Mouse (Mus musculus) midbrain, embryonic 16.5 days (tissue): Measurements from ENCODE around the gene Tppp. TPM values are rescaled to one million over a fixed set of nuclear protein-coding genes. Genes with fewer than 3 reads are reported as not detected.

Experiments
- ATAC-seq: fragments of 200-750 bp; cut with Nextera tagmentation; 2 replicates; pipeline ENCODE4 v1.8.0; 2017; ENCODE audit warnings: moderate TSS enrichment
- H3K27ac ChIP-seq: fragments of 300-500 bp; sonication (generic); 2 replicates; pipeline ENCODE4 v1.5.1; 2014; ENCODE audit warnings: mild to moderate bottlenecking, low read length, mixed read lengths
- H3K27me3 ChIP-seq: fragments of 300-500 bp; sonication (generic); 2 replicates; pipeline ENCODE4 v1.6.1; 2014; ENCODE audit warnings: low read depth, low read length, mixed read lengths; ENCODE audit not compliant: control insufficient read depth, insufficient read depth
- H3K36me3 ChIP-seq: fragments of 300-500 bp; sonication (generic); 2 replicates; pipeline ENCODE4 v1.6.1; 2014; ENCODE audit warnings: mild to moderate bottlenecking, low read length, moderate library complexity, mixed read lengths; ENCODE audit not compliant: control insufficient read depth, insufficient read depth
- H3K4me1 ChIP-seq: fragments of 300-500 bp; sonication (generic); 2 replicates; pipeline ENCODE4 v1.6.1; 2014; ENCODE audit warnings: mild to moderate bottlenecking, low read length, mixed read lengths; ENCODE audit not compliant: control insufficient read depth, insufficient read depth
- H3K4me2 ChIP-seq: fragments of 300-500 bp; sonication (generic); 2 replicates; pipeline ENCODE4 v1.6.1; 2014; ENCODE audit warnings: mild to moderate bottlenecking, low read length, mixed read lengths
- H3K4me3 ChIP-seq: fragments of 300-500 bp; sonication (generic); 2 replicates; pipeline ENCODE4 v1.5.1; 2014; ENCODE audit warnings: low read depth, mild to moderate bottlenecking, low read length, moderate library complexity, mixed read lengths
- H3K9ac ChIP-seq: fragments of 300-500 bp; sonication (generic); 2 replicates; pipeline ENCODE4 v1.6.1; 2014; ENCODE audit warnings: low read depth, low read length, mixed read lengths
- H3K9me3 ChIP-seq: fragments of 300-500 bp; sonication (generic); replicated peaks from 2 replicates; pipeline ENCODE4 v1.6.1; 2014; ENCODE audit warnings: mild to moderate bottlenecking, low read length, mixed read lengths; ENCODE audit not compliant: control insufficient read depth, poor library complexity, severe bottlenecking
- WGBS: fragments of 180-500 bp; shearing (Covaris S2); extraction: QIAGEN DNeasy Blood & Tissue Kit; methylation state at CpG from one replicate; pipeline ENCODE4 v1.1.7; 2014; 5-methylcytosine and 5-hydroxymethylcytosine counted together
- polyA plus RNA-seq: library from polyadenylated mRNA; unstranded; fragments of >200 nt; fragmentation: Nextera tagmentation; extraction: Ambion mirVana; gene quantifications from 2 replicates; pipeline ENCODE4 v1.2.1, GENCODE M21; 2015

The Tppp gene
- polyA plus RNA-seq, 1 experiment from 2014 or later = 16.1 TPM

DNA sequence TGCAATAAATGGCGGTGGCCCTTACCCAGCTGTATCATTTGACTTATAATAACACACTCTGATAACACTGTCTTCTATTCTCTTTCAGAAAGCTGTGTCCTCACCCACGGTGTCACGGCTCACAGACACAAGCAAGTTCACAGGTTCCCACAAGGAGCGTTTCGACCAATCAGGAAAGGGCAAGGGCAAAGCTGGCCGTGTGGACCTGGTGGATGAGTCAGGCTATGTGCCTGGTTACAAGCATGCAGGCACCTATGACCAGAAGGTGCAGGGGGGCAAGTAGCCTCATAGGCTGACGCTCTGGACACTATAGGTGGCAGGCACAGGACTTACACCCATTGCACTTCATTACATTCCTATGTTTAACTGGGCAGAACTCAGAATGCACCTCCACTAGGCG, 21.9 kb downstream of the Tppp start:
- H3K4me3 ChIP-seq = no peak overlapping the region
- whole genome bisulfite sequencing = 86% methylated on average over 8 of the region's 8 CpGs
- no peak overlapping the region for H3K27ac ChIP-seq
- no peaks in the 10 kb centered on the region for H3K27me3 ChIP-seq
- no peak overlapping the region for H3K9ac ChIP-seq
- no peaks in the 10 kb centered on the region for H3K9me3 ChIP-seq
- no peaks in the 10 kb centered on the region for H3K4me1 ChIP-seq
- no peak overlapping the region for H3K4me2 ChIP-seq
- ATAC-seq = no peak
- H3K36me3 ChIP-seq = peaks cover 4% of the 10 kb centered on the region; the same call in 1 of the 2 replicates

DNA sequence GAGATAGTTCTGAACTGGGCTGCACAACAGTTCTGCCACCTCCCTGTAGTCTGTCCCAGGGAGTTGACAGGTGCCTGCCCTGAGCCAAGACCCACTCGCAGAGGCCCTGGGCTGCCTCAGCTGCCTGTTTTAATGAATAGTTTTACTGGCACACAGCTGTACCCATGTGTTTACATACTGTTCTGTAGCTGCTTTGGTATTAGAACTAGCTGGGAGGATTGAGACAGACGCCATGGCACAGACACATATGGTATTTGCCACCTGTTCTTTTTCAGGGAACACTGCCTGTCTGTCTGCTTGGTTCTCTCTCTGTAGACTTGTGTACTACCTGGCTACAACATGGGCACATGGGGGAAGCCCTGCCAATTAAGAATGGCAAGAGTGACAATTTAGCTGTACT, 25.5 kb downstream of the Tppp start:
- Histone ChIP-seq H3K9ac (no peak overlapping the region), H3K27ac (no peak overlapping the region), H3K4me2 (no peak overlapping the region), H3K36me3 (peaks cover 6% of the 10 kb centered on the region), H3K4me1 (no peaks in the 10 kb centered on the region), H3K9me3 (no peaks in the 10 kb centered on the region), H3K27me3 (no peaks in the 10 kb centered on the region), H3K4me3 (no peak overlapping the region)
- WGBS = 84% methylated on average over 2 of the region's 2 CpGs
- ATAC-seq = no peak

DNA sequence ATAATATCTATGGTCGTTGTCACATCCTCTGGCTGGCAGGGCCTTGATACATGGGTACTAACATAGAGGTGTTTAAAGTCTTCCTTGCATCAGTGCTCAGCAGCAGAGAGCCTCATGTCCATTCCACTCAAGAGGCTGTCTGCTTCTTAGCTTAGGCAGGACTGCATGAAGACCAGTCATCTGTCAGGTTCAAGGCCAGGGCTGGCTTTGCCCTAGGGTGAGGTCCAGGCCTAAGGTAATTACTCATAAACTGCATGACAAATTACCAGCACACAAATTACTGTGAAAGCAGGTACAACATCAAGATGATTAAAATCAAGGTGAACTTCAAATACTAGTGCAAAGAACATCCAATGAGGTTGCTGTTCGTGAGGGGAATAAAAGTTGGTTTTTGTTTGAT, 26.6 kb downstream of the Tppp start:
- no peaks in the 10 kb centered on the region for H3K4me1 ChIP-seq
- no peak overlapping the region for H3K4me2 ChIP-seq
- no peak for ATAC-seq
- H3K27ac ChIP-seq = no peak overlapping the region
- no peak overlapping the region for H3K4me3 ChIP-seq
- no peaks in the 10 kb centered on the region for H3K27me3 ChIP-seq
- no peak overlapping the region for H3K9ac ChIP-seq
- 94% methylated on average over 2 of the region's 2 CpGs for WGBS
- H3K9me3 ChIP-seq = no peaks in the 10 kb centered on the region
- peaks cover 6% of the 10 kb centered on the region for H3K36me3 ChIP-seq

- Histone ChIP-seq H3K4me1 (no peaks in the 10 kb centered on the region), H3K9me3 (no peaks in the 10 kb centered on the region), H3K27me3 (no peaks in the 10 kb centered on the region), H3K36me3 (peaks cover 4% of the 10 kb centered on the region; the same call in 1 of the 2 replicates), H3K4me3 (no peak overlapping the region), H3K27ac (no peak overlapping the region), H3K9ac (no peak overlapping the region), H3K4me2 (no peak overlapping the region)
- 96% methylated on average over 3 of the region's 3 CpGs for WGBS
- ATAC-seq = no peak
Observed at GRCm38 (mm10) chr13:74039926-74040325, 30.7 kb downstream of the Tppp start.

DNA sequence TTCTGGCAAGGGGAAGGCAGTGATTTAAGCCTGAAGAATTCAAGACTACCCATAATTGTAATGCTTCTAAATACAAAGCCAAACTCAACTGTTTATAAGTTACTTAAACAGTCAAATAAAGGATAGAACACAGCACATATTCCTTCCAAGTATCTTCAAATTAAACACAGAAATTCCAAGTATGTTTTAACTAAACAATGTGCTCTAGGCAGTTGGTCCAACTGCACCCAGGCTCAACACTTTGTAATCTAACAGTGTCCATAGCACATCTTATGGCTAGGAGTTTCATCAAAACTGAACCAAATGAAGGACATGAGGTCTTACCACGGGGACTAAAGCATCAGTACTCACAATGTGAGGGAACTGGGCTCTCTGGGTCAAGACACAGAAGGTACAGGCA, 47.0 kb downstream of the Tppp start:
- H3K36me3 ChIP-seq = no peaks in the 10 kb centered on the region
- no peak overlapping the region for H3K4me2 ChIP-seq
- H3K27me3 ChIP-seq = no peaks in the 10 kb centered on the region
- H3K4me1 ChIP-seq = no peaks in the 10 kb centered on the region
- 97% methylated on average over 1 of the region's 1 CpGs for WGBS
- no peak overlapping the region for H3K27ac ChIP-seq
- no peak for ATAC-seq
- no peak overlapping the region for H3K4me3 ChIP-seq
- no peaks in the 10 kb centered on the region for H3K9me3 ChIP-seq
- H3K9ac ChIP-seq = no peak overlapping the region

GRCm38 (mm10) chr13:74058081-74058480, 48.9 kb downstream of the Tppp start:
- H3K9me3 ChIP-seq = no peaks in the 10 kb centered on the region
- H3K9ac ChIP-seq = no peak overlapping the region
- no peaks in the 10 kb centered on the region for H3K36me3 ChIP-seq
- H3K27me3 ChIP-seq = no peaks in the 10 kb centered on the region
- no peak for ATAC-seq
- no peak overlapping the region for H3K4me3 ChIP-seq
- H3K4me1 ChIP-seq = no peaks in the 10 kb centered on the region
- no peak overlapping the region for H3K4me2 ChIP-seq
- 95% methylated on average over 9 of the region's 9 CpGs for WGBS
- no peak overlapping the region for H3K27ac ChIP-seq

DNA sequence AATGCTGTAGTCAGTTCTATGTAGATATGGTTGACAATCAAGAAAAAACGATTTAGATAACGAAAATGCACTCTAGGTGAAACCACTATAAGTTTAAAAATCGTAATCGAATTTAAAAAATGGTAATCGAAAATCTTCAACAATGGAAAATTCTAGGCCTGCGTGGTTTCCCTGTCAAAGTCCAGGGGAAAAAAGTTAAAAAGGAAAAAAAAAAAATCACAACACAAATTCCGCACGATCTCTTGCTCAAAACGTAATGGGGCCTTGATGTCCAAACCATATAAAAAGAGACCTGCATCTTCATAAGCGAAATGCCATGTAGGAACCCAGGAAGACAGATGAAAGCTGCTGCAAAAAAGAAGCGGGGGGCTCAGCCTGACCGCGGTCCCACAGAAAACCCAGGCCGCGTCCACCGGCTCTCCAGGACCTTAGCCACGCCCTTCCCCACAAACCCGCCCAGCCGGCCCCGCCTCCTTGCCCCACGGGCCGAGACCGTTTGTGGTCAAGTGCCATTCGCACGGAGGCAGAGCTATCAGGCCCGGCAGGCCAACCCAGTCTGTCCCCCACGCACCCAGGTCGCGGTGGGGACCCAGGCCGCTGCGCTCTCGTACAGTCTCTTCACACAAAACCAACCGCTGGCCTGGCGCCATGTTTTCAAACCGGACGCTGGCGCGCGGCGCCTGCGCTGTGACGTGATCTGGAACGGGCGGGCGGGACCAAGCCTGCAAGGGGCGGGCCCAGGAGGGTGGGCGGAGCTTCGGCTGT, 52.6 kb downstream of the Tppp start, which contains the start of gene Cep72:
Cep72 (minus strand) TSS at position 687 of the 765 bp plus-strand sequence.
- peak within 1 kb of the TSS; percentile 51; the same call in 1 of the 2 replicates for H3K27ac ChIP-seq
- peak; percentile 98 for ATAC-seq
- WGBS = 3% methylated on average over 46 of the region's 48 CpGs

GRCm38 (mm10) chr13:74062378-74063128, 53.3 kb downstream of the Tppp start:
- WGBS = 35% methylated on average over 9 of the region's 11 CpGs
- Histone ChIP-seq H3K4me3 (peak overlapping the region; percentile 79), H3K4me1 (no peaks in the 10 kb centered on the region), H3K36me3 (no peaks in the 10 kb centered on the region), H3K9me3 (no peaks in the 10 kb centered on the region), H3K27me3 (no peaks in the 10 kb centered on the region), H3K27ac (no peak overlapping the region), H3K9ac (peak overlapping the region; percentile 73; the same call in 1 of the 2 replicates), H3K4me2 (peak overlapping the region; percentile 58)
- no peak for ATAC-seq

More for the DNA sequence above, 52.6 kb downstream of the Tppp start, which contains the start of gene Cep72:
- peak within 1 kb of the TSS; percentile 58 for H3K4me2 ChIP-seq
- H3K27me3 ChIP-seq = no peaks in the 10 kb centered on the region
- H3K4me1 ChIP-seq = no peaks in the 10 kb centered on the region
- H3K4me3 ChIP-seq = peak within 1 kb of the TSS; percentile 79
- no peaks in the 10 kb centered on the region for H3K9me3 ChIP-seq
- no peaks in the 10 kb centered on the region for H3K36me3 ChIP-seq
- H3K9ac ChIP-seq = peak within 1 kb of the TSS; percentile 73
